Mouse (Mus musculus): ENCODE data around the gene Sirt5.

- TF ChIP-seq FLI1 (IDR thresholded peaks at IDR 0.05; ENCODE audit: low read length) (no peak), GATA1 (IDR thresholded peaks at IDR 0.05; ENCODE audit: borderline replicate concordance, low read length) (no peak)
These were observed 50.0 kb downstream of the Sirt5 start for GRCm38 (mm10) chr13:43415249-43415648.

All from megakaryocyte, embryonic 14.5 days (primary cell).